Mouse (Mus musculus) mouse embryonic stem cell (cell line): Measurements from ENCODE around the gene Lhfpl3.

ENCODE experiments used
- in situ Hi-C, 2 experiments: fragments of 300-500 bp; cut with MboI; formaldehyde crosslinking; loops; 1 replicate in 1 of 2; 3 replicates in 1 of 2; pipeline ENCODE4 v1.14.3; 2019 to 2020; ENCODE audit warnings: low sequenced_read_pairs in 2 of 2, low pct_unique_long_range_greater_than_20kb in 1 of 2, mixed read lengths in 1 of 2; ENCODE audit not compliant: unreplicated experiment in 1 of 2

Gene Lhfpl3

GRCm38 (mm10) chr5:23226753-23227152 lies 480.9 kb downstream of the Lhfpl3 start:
- in situ Hi-C loops, result no loop called here

- in situ Hi-C loops, result no loop called here
Observed at GRCm38 (mm10) chr5:23246974-23247373, 501.1 kb downstream of the Lhfpl3 start.

GRCm38 (mm10) chr5:23247784-23248183 lies 501.9 kb downstream of the Lhfpl3 start:
- in situ Hi-C loops, result no loop called here

- in situ Hi-C loops, result no loop called here
Observed at GRCm38 (mm10) chr5:23248303-23248702, 502.4 kb downstream of the Lhfpl3 start.

- in situ Hi-C loops, result loop anchor here in 1 of 2 experiments (25.0 kb wide), 1 partner anchor 437 kb away; the partner anchor contains the start of gene Srpk2
Observed at GRCm38 (mm10) chr5:23249896-23250875, 504.3 kb downstream of the Lhfpl3 start.

- in situ Hi-C loops, result loop anchor here in 1 of 2 experiments (25.0 kb wide), 1 partner anchor 436 kb away; the partner anchor contains the start of gene Srpk2
Observed at GRCm38 (mm10) chr5:23251462-23252224, 505.8 kb downstream of the Lhfpl3 start.

- in situ Hi-C loops, result loop anchor here in 1 of 2 experiments (25.0 kb wide), 1 partner anchor 431 kb away; the partner anchor contains the start of gene Srpk2
Observed at GRCm38 (mm10) chr5:23255816-23256418, 510.1 kb downstream of the Lhfpl3 start.

- in situ Hi-C loops, result loop anchor here in 1 of 2 experiments (25.0 kb wide), 1 partner anchor 414 kb away; the partner anchor contains the start of gene Srpk2
Observed at GRCm38 (mm10) chr5:23273309-23273708, 527.5 kb downstream of the Lhfpl3 start.

GRCm38 (mm10) chr5:23279364-23279763 lies 533.5 kb downstream of the Lhfpl3 start:
- in situ Hi-C loops, result no loop called here

GRCm38 (mm10) chr5:23284884-23285283 lies 539.0 kb downstream of the Lhfpl3 start:
- in situ Hi-C loops, result no loop called here

- in situ Hi-C loops, result no loop called here
Observed at GRCm38 (mm10) chr5:23289149-23289548, 543.3 kb downstream of the Lhfpl3 start.
